Mouse (Mus musculus) spleen, adult 12 weeks (tissue): ENCODE measurements at regions not wholly inside any gene's neighbourhood (a gene's known extent, or its start where the extent isn't known, plus 50 kb on each side); places are given as distances from the start of the nearest gene placed in this dataset.
A peak's percentile ranks its signal among the peaks of the same experiment; 100 is the strongest.

Experiments
- DNase-seq: peaks from one replicate; pipeline ENCODE4 v3.0.0; 2022; ENCODE audit warnings: low spot score

DNA sequence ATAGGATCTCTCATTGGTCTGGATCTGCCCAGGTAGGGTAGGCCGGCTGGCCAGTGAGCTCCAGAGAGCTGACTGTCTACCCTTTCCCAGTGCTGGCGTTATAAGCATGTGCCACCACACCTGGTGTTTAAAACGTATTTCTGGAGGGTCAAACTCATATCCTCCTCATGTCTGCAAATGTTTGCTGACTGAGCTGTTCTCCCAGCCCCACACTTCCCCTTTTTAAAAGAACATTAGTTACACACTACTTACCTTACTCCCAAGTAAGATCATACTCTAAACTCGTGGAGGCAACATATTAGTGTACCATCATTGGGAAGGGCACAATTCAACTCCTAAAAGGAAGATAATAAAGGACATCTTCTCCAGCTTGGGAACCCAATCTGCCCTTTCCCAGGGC is 126.6 kb upstream of the Id2 start:
- no peak for DNase-seq

DNA sequence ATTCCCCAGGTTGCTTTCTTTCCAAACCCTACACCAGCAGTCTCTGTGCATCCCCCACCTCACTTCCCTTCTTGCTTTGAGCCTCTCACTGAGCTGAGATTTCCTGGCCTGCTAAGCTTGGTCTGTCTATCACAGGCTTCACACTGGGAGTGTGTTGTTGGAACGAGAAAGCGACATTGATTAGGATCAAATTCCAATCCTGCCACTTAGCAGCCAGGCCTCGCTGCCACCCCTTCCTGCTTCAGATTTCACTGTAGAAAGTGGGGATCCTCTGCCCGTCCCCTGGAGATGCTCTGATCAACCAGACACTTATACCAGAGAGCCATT is 123.8 kb upstream of the Id2 start:
- DNase-seq: no peak

DNA sequence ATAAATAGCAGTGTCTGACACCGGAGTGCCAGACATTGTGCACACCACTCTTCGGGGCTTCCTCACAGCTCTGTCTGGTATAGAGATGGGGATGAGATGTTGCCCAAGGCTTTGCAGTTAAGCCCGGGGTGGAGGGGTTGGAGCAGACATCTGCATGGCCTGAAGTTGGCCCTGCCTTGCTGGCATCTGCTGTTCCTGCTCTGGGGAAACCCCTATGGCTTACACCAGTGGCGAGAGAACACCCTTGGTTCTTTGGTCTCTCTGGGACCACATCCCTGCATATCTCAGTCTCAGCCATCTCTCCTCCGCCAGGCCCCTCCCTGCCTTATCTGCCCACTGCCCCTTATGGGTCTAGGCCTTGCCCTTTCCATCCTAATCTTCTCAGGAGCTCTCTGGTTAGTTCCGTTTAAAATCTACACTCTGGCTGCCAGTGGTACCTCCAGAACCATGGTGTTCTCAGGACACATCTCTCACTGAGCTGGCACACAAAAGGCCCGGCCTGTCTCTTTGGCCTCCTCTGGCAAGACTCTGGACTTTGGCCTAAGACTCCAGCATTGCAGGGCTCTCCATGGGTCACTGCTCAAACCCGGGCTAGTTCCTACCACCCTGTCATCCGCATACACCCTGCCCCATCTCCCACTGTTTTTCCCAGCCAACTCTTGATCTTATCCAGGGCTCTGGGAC is 123.3 kb upstream of the Id2 start:
- no peak for DNase-seq

DNA sequence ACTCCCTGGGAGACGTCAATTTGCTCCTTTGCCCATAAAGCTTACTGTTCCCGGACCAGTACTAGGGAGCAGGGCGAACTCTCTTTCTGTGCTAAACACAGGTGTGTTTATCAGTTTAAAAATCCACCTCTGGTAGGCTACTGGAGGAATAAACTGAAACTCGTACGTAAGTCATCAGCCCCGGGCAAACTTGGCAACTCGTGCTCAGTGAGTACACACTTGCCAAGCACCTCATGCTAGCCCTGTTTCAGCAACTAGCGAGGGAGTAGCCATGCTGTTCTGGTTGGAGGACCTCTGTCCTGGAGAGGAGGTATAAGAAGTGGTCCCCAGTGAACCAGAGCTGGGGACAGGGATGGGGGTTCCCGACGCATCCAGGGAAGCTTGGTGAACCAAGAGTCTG is 122.6 kb upstream of the Id2 start:
- no peak for DNase-seq

DNA sequence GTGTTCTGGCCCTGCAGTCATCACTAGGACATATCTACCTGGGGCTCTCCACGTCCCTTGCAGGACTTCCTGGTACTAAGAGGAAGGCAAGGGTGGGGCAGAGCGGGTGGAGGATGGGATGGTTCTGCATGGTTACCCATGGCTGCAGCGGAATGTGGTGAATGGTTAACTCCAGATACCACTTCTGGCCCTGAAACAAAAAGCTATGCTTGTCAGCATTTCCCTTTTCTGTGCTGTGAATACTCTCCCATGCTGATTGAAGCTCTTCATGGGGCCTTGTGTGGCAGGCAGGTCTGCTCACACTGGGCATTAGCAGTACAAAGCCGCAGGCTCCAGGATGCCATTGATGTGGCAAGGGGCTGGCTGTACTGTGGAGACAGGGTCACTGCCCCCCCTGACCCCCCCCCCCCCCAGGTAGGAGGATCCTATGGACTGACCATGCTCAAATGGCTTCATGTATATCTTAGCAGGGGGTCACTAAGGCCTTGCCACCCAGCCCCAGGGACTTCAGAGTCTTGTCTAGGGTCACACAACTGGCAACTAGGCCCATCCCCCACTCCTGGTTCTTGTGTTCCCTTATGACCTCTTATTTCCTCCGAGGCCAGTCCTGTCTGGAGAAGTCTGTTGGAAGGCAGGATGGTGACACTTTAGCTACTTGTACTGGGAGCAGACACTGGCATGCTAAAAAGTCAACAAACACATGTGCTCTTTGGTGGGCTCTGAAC is 120.0 kb upstream of the Id2 start:
- peak; percentile 46 for DNase-seq

DNA sequence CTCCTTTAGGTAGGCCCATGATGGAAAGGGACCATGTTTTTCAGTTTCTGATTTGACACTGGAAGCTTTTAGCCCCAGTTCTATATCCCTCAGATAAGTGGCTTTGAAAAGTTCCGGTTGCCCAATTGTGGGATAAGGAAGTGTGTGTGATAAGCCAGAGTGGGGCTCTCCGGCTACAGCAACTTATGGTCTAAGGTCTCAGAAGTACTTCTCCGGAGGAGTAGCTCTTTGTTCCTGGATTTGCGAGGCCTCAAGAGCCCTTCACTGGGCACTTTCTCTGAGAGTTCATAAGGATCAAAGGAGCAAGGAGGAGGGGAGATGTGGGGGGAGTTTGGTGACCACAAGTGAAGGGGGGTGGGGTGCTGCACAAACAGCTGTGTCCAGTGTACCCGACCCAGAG is 118.3 kb upstream of the Id2 start:
- no peak for DNase-seq

DNA sequence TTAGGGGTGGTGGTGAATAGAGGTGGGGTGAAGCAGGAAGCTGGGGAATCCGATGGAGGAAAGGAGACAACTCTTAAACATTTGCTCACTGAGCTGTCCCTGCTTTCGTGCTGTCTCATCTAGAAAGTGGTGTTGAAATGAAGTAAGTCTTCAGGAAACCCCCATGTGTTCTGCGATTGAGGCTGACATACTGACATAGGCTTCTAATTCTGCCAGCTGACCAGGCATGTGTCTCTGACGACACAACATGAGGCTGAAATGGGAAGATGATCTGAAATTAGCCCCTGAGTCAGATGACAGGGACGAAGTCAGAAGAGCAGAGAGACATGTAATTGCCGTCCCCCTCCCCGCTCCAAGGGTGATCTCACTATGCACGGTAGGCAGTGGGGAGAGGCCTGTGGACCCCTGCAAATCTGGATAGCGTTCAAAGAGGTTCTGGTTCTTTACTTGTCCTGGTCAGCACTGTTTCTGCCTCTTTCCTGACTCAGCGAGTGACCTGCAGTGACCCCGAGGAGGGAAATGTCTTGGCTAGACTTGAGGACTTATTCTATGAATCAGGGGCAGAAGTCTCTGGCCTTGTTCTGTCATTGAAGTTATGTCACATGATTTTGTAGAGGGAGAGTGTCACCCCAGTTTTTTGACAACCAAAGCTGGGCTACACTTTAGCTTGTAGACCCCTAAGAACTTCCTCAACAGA is 117.0 kb upstream of the Id2 start:
- no peak for DNase-seq

DNA sequence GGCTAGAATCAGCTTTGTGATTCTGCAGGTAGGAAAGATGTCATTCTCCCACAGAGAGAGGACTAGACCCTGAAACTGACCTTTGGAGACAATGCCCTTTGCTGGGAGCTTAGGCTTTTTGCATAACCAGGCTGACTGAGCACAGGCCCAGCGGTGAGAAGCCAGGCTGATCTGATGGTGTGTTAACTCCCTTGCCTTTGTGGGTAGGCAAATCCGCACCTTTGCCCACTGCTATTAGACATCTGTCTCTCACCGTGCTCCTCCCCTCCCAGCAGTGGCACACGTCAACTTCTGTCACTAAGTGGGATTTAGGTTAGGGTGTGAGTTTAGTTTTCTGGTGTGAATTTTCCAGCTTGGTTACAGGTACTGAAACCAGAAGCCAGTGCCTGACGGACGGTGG is 114.4 kb upstream of the Id2 start:
- DNase-seq: no peak

DNA sequence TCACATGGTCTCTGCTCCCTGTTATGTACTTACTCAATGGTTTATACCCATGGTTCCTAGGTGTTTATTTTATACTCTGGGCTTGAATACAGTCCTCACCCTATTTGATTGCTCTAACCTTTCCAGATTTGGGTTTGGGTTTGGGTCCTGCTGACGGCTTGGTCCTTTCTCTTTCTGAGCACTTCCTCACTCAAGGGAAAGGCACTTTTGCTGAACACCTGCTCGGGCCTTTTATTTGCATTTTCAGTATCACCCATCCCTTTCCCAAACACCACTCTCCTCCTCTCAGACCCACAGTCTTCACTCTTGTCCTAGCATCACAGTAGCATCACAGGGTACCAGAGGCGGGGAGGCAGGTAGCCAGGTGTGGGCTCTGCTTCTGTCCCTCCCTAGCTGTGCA is 113.7 kb upstream of the Id2 start:
- DNase-seq: no peak

DNA sequence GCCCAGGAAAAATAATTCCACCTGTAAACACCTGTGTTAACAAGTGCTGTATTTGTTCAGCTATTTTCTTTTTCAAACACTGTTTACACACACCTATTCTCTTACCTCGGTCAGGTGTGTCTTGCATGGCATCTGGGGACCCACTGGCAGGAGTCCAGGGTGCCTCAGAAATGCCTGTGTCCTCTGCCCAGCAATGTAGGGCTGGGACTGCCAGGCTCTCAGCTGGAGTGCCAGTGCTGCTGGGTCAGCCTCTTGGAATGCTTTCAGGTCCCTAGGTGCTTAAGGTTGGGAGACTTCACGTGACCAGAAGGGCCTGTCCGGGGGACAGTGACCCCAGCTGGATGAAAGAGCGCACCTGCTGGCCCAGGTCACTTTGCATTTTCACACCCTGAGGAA is 112.4 kb upstream of the Id2 start:
- DNase-seq: no peak

DNA sequence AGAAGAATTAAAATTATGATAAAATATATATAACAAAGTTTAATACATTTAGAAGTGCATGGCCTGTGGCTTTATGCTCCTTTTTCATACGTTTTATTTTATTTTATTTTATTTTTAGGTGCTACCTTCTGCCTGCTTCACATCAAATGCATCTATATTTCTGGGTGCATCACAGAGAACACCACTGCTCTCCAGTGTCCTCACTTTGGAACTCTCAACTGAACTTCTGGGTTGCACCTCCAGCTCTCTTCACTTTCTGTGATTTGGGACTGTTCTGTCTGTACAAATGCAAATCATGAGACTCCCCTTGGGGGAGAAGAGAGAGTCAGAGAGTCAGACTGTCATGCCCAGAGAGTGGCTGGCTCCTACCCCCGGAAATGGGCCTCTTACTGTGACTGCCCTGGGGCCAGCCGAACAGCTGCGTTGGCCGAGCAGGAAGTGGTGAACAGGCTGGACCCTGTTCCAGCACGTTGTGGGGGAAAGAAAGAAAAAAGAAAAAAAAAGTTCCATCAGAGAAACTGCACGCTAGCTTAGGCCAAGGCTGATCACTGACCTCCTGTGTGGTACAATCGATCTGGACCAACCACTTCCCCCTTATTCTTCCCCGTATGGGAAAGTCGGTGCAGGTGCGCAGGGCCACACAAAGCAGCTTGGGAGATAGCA is 111.9 kb upstream of the Id2 start:
- no peak for DNase-seq

DNA sequence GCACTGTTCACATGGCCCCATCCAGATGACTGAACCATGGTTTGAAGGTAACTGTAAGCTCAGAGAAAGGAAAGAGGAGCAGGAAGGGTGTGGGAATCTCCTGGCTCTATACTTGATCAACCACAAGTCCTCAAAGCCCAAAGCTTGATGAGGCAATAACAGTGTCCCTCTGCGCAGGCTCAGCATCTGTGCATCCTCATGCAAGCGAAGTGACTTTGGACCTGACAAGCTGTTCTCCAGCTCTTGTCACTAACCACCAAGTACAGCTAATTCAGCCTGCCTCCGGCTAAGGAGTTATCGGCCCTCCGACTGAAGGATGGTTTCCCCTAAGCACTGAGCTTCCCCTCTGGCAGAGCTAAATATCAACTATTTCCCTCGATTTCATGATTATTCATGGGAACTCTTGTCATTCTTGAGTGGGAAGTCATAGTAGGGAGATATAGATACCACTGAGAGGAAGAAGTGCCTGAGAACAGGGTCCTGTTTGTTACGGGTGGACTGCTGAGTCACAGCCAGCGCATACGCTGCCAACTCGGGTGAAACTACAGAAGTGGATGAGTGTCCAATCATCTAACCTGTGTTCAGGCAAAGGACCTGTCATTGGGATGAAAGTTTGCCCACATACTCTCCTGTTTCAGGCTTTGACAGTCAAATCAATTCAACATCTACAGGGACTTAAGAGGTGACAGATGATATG is 106.6 kb upstream of the Id2 start:
- DNase-seq: no peak

DNA sequence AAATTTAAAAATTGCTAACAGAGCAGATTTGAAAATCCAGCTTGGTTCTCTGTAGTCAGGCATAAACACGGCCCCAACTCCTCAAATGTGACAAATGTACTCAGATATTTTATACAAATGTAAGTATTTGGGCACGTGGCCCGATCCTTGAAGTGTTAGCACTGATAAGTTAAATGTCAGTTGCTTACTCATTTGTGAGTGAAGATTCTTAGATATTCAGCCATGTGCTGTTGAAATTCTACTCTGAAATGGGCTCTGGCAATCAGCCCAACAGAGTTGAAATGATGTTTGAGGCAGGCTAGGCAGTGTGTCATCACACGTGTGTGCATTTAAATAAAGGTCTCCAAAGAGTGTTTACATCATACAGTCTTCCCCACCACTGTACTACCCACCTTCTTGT is 103.2 kb upstream of the Id2 start:
- no peak for DNase-seq

DNA sequence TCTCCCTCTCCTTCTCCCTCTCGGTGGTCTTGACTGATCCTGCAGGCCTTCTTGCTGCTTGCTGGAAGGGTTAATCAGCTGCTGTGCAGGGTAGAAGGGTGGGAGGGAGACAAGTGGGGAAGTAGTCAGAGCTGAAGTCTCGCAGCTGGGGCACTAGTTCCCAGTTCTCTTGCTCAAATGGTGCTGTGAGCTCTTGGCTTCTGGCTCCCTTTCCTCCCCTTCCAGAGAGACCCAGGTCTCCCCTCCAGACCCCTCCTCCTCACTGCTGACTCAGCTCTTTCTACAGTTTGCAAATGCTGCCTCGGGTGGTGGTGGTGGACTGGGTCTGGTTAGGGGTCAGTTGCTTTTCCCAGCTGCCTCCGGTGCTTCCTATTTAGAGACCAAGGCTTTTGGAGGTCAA is 100.8 kb upstream of the Id2 start:
- no peak for DNase-seq

DNA sequence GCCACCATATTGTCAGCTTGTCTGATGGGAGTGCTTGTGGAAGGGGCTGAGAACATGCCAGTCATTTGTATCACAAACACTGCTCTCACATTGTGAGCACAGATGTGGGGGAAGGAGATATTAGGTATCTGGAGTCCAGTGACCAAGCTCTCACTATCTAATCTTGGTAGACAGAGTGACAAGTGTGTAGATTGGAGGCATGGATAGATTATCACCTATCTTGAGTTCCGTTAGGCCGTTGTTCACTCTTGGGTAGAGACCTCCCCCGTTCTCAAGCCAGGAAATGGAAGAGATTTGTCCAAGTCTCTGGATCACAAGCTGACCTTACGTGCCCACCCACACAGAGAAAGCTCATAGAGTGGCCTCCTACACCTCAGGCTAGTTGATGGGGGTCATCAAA is 99.1 kb upstream of the Id2 start:
- DNase-seq: no peak

DNA sequence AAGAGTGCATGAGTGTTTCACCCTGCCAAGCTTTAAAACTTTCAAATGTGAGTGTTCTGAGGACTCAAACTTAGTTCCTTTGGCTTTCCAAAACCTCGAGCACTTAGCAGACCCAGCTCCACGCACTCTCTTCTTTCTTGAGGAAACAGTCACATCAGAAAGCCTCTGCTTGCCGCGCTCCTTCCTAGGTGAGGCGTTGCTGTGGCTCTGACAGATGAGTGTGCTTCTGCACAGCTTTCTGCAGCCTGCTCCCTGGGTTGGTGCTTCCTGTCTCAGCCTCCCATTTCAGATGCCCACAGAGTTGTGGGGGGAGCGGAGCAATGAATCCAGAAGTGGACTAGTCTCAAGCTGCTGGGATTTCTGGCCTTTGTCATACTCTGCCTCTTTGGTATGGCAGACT is 95.3 kb upstream of the Id2 start:
- no peak for DNase-seq

DNA sequence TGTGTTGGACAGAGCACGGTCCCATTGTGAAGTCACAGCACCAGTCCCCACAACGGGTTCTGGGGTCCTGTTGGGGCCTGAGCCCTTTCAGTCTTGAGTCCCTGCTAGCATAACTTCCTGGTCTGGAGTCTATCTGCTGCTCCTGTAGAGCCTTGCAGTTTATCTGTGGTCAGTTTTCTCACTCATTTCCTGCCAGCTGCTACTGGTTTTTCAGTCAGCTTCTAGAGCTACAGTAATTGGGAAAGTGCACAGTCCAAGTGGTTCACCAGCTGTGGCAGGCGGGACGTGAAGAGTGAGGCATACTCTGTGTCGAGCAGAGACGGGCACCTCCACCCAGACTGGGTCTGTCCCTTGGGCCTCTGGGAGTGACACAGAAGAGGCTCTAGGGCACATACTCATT is 93.4 kb upstream of the Id2 start:
- DNase-seq: no peak

DNA sequence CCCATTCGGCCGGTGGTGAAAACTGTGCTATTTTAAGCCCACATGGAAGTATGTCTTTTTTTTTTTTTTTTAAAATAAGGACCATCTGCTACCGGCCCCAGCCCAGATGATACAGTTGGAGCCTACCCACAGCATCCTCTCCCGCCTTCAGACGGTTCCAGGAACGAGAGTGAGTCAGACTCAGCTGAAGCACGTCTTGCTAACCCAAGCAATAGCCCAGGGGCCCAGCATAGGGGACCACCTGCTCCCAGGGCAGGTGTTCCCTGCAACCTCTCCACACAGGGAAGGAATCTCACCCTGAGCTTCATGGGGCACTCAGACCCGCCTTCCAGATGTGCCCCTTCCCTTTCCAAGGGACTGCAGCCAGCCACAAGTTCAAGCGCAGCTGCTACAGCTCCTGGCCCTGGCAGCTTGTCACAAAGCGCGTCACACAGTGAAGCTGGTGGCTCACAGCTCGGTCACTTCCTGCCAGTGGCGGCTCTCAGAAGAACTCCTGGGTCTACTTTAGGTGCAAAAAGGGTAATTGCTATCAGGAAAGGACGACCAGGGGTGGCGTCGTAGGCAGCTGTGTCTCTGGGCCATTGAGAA is 92.3 kb upstream of the Id2 start:
- DNase-seq: peak; percentile 15

DNA sequence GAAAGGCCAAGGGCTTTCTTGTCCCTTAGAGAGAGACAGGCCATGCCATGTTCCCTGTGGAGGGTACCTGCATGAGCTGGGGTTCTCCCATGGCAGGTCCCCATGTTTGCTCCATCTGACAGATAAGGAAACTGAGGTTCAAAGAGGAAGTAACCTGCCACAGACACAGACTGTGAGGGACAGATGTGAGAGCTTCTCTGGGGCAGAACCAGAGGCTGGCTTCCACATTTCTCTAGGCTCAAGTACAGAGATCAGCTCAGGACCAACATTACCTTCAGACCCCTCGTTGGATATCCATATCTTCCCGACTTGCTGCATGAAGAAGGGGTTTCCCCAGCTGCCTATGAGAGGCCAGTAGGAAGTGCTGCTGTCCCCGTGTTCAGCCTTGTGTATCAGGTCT is 91.6 kb upstream of the Id2 start:
- DNase-seq: no peak

DNA sequence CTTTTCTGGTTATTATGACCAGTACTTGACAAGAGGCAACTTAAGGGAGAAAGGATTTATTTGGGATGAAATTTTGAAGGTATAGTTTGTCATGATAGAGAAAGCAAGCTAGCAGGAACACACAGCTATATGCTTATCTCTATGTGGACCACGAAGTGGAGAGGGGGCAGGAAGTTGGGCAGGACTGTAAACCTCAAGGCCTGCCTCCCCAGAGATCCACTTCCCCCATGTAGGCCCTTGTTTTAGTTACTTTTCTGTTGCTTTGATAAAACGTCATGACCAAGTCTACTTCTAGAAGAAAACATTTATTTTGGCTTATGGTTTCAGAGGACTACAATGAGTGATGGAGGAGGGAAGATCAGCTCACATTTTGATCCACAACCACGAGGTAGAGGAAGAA is 90.3 kb upstream of the Id2 start:
- DNase-seq: no peak

DNA sequence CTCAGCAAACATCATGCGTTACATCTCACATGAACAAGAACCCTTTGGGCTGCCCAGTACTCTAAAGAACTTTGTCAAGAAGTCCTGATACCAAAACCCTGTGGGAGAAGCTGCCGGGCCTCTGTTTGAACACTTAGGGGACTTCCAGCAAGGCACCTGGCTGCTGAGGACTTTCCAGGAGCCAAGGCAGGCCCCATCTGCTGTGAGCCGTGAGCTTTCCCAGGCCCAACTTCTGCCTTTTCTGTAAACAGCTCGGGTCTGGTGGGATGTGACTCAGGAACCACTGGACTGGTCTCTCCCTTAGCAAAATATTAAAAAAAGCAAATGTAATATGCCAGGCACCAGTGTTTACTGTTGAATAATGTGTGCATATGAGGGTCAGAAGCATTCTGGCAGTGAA is 85.7 kb upstream of the Id2 start:
- DNase-seq: no peak

DNA sequence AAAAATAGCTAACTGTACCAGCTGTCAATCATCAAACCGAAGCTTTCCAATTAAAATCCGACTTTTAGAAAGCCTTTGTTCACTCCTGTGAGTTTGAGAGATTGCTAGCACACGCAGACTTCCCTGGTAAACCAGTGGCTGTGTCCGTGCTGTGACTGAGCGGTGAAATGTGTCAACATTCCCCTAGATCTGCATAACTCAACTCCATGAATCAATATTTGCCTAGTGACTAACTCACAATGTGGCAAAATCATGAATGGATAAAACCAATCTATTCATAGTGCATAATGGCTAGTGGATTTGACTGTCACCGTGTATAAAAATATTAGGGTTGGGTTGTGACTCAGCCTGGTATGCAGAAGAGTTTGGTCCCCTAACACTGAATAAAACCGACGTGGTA is 84.4 kb upstream of the Id2 start:
- DNase-seq: no peak
